Mouse (Mus musculus) heart, postnatal 36 days (tissue): ENCODE measurements around the gene Slc26a10. TPM values are rescaled to one million over a fixed set of nuclear protein-coding genes. Genes with fewer than 3 reads are reported as not detected.
"Not testable (repeated sequence)": the region's sequence is repeated elsewhere in the genome, so short reads cannot be mapped to it uniquely, and the experiment has no call there.

Experiments
- DNase-seq, 2 experiments: peaks; one replicate each; pipeline ENCODE4 v3.0.0; 2021 to 2022
- intact Hi-C: fragments of 180-260 bp; cut with DNase I; formaldehyde crosslinking; loops from one replicate; pipeline ENCODE4 v1.15.1; 2025
- total RNA-seq, 2 experiments: library from RNA; stranded (reverse); gene quantifications; 2 replicates each; pipeline ENCODE4 v1.2.3; 2021

The Slc26a10 gene
- total RNA-seq, 2 experiments from 2014 or later = 17.2 to 23.1 TPM

DNA sequence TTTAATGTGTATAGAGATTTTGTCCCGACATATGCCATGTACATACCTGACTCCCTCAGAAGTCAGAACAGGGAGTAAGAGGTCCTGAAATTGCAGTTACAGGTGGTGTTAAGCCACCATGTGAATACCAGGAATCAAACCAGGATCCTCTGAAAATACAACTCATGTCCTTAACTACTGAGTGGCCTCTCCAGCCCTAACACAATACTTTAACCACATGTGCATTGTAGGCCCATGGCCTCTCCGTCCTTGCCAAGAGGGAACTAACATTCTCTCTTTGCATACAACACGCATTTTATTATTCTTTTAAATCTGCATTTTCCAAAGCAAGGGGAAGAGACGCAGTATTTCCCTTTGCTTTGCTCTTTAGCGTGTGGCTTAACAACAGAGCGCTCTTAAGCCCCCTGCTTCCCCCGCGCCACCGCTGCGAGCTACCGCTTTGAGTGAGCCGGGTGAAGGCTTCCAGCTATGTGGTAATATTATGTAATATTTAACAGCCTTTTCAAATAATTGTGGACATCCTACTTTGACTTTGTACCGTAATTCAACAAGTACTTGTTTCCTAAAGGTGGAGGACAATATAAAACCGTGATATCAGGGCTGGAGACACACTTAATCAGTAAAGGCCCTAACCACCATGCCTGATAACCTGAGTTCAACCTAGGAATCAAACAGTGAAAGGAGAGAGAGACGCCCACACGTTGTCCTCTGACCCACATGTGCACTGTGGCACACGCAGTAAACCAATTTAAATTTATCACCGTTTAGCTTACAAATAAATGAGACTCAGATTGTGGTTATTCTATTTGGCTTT, 41.9 kb downstream of the Slc26a10 start:
- intact Hi-C loops = no loop called here

DNA sequence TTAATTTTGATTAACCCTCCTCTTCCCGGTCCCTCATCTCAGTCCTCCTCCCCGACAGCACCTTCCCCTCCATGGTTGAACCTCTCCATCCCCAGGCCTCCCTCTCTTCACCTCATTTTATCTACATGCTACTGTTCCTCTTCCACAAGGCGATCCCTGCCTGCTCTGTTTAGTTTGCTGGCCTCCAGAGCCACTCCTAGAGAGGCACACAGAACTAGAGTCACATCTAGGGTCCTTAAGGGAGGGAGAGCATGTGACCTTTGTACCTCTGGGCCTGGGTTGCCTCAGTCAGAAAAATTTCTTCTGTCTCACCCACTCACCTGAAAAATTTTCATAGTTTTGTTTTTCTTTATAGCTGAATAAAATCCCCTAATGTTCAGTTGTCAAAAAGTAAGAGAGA, 42.5 kb downstream of the Slc26a10 start:
- no peak for DNase-seq
- intact Hi-C loops = no loop called here

More for the DNA sequence above, 41.9 kb downstream of the Slc26a10 start:
- no peak for DNase-seq

DNA sequence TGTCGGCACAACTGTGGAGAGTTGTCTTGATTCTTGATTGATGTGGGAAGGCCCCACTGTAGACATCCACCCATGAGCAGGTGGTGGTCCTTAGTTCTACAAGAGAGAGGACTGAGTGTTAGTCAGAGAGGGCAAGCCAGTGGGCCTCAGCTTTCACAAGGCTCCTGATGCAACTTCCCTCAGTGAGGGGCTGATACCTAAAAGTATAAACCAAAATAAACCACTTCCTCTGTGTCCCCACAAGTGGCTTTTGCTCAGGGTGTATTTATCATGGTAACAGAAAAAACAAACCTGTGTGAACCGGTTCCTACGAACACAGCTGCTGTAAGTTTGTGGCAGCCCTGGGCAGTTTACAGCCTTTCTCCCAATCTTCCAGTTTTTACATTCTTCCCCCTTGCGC, 43.9 kb downstream of the Slc26a10 start:
- DNase-seq = no peak

DNA sequence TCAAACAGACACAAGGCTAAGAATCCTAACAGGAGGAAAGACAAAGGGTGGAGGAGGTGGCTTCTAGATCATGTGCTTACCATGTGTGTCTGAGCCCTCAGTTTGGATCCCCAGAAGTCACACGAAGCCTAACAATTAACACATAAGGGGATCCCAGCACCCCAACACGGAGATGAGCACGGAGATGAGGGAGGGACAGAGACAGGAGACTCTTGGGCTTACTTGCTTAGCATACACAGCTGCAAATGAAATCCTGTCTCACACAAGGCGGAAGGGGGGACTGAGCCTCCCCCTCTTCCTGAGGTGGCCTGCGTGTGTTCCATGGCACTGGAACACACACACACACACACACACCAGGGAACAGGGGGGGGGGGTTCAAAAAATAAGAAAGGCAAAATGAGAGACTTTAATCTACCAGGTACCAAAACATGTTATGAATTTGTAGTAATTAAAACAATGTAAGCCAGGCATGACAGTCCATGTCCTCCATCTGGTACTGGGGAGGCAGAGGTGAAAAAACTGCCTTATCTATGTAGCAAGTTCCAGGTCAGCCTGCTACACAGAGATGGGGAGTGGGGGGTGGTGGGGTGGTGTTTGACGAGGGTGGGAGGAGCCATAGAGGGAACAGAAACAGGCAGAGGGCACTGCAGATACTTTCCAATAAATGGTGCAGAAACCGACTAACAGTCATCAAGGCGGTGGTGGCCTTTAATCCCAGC, 45.2 kb downstream of the Slc26a10 start:
- DNase-seq = no peak
- intact Hi-C loops = no loop called here

More for the DNA sequence above, 43.9 kb downstream of the Slc26a10 start:
- intact Hi-C loops = no loop called here

DNA sequence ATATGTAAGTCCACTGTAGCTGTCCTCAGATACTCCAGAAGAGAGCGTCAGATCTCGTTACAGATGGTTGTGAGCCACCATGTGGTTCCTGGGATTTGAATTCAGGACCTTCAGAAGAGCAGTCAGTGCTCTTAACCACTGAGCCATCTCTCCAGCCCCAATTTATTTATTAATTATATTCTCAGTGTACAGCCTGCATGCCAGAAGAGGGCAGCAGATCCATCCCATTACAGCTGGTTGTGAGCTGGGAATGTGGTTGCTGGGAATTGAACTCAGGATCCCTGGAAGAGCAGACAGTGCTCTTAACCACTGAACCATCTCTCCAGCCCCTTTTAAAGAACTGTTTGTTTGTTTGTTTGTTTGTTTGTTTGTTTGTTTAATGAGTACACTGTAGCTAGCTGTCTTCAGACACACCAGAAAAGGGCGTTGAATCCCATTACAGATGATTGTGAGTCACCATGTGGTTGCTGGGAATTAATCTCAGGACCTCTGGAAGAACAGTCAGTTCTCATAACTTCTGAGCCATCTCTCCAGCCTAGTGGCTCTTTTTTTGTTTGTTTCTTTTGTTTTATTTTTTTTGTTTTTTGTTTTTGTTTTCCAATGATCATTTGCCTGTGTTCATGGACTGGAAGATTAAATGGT, 45.9 kb downstream of the Slc26a10 start:
- DNase-seq, intact Hi-C loops: not testable (repeated sequence)

DNA sequence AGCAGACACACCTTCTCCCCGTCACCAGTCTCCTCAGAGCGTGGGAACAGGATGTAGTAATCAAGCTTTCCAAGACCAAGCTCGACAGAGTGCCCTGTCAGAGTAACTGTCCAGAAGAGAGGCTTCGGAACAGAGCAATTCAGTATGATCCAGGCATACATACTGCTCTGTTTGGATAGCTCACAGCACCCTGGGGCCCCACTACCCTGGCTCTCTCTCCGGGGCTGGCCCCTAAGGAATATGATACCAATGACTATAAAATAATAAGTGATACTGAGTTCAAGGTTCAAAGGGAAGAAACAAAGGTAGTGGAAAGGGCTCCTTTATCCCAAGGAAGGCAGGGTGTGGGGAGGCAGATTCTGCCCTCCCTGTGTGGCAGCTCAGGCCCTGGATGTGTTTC, 48.0 kb downstream of the Slc26a10 start:
- intact Hi-C loops = no loop called here

DNA sequence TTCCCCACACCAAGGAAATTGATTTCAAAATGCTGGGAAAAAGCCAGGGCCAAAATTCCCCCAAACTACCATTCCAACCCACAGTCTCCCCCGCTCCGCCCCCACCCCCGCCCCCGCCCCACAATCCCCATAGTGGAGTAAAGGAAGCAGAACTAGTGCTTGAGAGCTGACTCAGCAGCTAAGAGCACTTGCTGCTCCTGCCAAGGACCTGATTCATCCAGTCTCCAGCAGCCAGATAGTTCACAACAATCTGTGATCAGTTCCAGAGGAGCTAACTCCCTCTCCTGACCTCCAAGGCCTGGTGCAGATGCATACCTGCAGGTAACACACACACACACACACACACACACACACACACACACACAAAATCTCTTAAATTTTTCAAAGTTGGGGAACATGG, 51.0 kb downstream of the Slc26a10 start:
- intact Hi-C loops = no loop called here
- no peak for DNase-seq

More for the DNA sequence above, 48.0 kb downstream of the Slc26a10 start:
- no peak for DNase-seq

DNA sequence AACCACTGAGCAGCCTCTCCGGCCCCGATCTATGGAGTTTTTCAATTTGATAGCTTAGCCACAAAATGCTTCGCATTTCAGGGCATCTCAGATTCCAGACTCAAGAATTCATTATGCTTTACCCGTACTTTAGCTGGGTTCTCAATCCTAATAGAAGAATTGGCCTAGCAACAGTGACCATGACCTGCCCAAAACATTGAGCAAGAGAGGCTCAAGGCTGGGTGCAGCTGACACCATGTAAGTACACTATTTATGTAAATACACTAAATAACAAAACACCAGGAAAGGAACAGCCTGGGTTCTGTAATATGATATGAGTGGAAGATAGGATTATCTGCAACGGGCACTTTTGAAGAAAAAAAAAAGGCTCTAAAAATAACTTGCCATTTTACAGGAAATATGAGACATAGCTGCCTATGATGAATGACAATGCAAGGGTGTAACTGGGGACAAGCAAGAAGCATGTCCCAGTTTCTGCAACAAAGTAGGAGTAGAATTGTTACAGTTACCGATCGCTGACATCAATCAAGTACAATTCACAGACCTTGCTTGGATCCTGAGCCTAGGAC, 52.6 kb downstream of the Slc26a10 start:
- intact Hi-C loops = no loop called here
- DNase-seq = no peak

DNA sequence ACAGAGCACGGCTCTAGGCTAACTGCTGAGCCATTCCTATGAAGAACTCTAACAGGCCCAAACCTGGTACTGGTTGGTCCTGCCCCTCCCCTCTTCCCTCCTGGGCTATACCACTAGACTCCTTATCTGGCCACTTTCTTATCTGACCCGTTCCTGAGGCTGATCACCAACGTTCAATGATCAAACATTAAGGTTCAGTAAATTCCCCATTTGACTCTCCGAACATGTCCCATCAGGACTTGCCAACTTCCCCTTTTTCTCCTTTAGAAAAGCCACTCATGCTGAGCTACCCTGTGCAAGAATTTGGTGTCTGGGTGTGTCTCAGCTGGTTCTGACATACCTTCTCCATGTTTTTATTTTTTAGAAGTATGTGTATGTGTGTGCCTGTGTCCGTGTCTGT, 53.9 kb downstream of the Slc26a10 start:
- intact Hi-C loops = no loop called here

DNA sequence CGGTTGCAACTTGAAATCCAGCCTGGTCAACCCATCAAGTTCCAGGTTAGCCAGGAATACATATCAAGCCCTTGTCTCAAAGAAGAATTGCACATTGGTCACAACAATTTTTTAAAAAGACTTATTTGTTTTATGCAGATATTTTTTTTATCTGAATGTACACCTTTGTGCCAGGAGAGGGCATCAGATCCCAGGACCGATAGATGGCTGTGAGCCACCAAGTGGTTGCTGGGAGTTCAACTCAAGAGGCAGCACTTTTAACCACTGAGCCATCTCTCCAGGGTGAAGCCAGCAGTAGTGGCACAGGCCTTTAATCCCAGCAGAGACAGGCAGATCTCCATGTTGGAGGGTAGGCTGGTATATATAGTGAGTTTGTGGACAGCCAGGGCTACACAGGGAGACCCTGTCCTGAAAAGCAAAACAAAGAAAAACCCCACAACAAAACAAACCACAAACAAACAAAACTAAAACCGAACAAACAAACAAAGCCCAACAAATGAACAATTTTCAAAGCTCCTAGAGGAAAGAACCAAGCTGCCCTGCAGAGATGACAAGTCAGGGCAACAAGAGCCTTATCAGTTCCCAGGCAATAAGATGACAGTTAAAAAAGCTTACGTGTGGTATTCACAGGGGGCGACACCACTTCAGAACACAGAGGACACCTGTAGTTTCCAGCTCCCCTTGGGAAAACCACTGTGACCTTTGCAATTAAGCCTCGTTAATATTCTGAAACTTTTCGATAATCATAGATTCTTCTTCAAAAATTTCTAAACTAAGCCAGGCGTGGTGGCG, 55.0 kb downstream of the Slc26a10 start:
- DNase-seq = no peak
- intact Hi-C loops = loop anchor here (2.0 kb wide), 1 partner anchor 103 kb away; no protein-coding TSS in a partner anchor

More for the DNA sequence above, 53.9 kb downstream of the Slc26a10 start:
- DNase-seq = no peak

DNA sequence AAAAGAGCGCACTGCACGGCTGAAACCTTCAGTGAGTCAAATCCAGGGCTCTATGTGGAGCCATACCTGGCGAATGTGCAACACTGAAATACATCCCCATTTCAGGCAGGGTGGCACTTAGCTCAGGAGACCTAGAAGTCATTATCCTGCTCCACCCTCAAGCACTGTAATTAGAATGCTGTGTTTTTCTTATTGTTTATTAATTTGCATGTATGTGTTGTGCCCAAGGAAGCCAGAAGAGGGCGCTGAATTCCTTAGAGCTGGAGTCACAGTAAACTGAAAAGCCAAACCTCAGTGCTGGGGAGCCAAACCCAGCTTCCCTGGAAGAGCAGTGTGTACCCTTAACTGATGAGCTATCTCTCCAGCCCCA, 57.0 kb downstream of the Slc26a10 start:
- intact Hi-C loops = loop anchor here (2.0 to 5.0 kb wide), 2 partner anchors 43 to 214 kb away; no protein-coding TSS in a partner anchor
- DNase-seq = peak; percentile 56 to 72

DNA sequence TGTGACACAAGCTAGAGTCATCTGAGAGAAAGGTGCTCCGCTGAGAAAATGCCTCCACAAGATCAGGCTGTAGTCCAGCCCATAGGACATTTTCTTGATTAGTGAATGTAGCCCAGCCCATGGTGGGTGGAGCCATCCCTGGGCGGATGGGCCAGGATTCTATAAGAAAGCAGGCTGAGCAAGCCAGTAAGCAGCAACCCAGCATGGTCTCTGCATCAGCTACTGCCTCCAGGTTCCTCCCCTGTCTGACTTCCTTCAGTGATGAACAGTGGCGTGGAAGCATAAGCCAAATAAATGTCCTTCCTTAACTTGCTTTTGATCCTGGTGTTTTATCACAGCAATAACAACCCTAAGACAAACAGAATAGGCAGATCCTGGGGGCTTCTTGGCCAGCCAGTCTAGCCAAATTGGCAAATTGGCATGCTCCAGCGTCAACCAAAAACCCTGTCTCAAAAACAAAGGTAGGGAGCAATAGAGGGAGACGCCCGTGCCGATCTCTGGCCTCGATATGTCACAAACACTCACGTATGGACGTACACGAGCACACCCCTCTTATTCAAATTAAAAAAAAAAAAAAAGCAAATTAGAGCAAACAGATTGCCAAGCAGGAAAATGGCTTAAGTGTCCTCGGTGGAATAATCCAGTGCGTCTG, 57.5 kb downstream of the Slc26a10 start:
- DNase-seq = no peak
- intact Hi-C loops = loop anchor here (2.0 to 5.0 kb wide), 2 partner anchors 44 to 214 kb away; no protein-coding TSS in a partner anchor

DNA sequence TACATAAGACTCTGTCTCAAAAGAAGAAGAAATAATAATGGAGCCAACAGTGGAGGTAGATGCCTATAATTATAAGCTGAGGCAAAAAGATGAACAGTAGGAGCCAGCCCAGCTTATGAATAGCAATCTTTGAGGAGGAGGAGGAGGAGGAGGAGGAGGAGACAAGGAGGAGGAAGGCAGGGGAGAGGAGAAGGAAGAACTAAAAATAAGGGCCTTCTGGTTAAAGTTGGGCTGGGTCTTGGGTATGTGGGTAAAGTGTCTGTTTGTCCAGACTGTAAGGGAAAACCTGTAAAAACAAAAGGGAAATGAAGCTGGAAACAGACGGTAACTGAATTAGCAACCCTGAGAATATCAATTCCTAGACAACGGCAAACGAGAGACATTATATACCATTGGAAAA, 58.4 kb downstream of the Slc26a10 start:
- intact Hi-C loops = loop anchor here (2.0 to 5.0 kb wide), 2 partner anchors 45 to 215 kb away; no protein-coding TSS in a partner anchor

More for the DNA sequence above, 58.4 kb downstream of the Slc26a10 start:
- DNase-seq = no peak

Other genes with a start within 250 kb of the Slc26a10 start
- 100 to 1,000 TPM; 131 to 136 TPM for gene Ctdsp2, start 201.9 kb downstream of the Slc26a10 start, total RNA-seq
- under 1 TPM; 0.35 to 0.80 TPM for gene Avil, start 179.9 kb downstream of the Slc26a10 start, total RNA-seq
- gene Tsfm, start 149.8 kb downstream of the Slc26a10 start, total RNA-seq = 10 to 100 TPM; 56.1 to 62.2 TPM
- 1 to 10 TPM; 7.7 to 7.9 TPM for gene Mettl1, start 139.2 kb downstream of the Slc26a10 start, total RNA-seq
- gene Eef1akmt3, start 139.1 kb downstream of the Slc26a10 start, total RNA-seq = not detected
- gene Cyp27b1, start 132.4 kb downstream of the Slc26a10 start, total RNA-seq = under 1 TPM; 0.14 to 0.31 TPM
- 1 to 10 TPM; 2.3 to 2.9 TPM for gene March9, start 120.5 kb downstream of the Slc26a10 start, total RNA-seq
- gene Cdk4, start 117.1 kb downstream of the Slc26a10 start, total RNA-seq = 10 to 100 TPM; 76.7 to 85.5 TPM
- gene Tspan31, start 110.4 kb downstream of the Slc26a10 start, total RNA-seq = 10 to 100 TPM; 43.8 to 46.9 TPM
- gene Agap2, start 105.4 kb downstream of the Slc26a10 start, total RNA-seq = 1 to 10 TPM; 5.6 to 7.0 TPM
- gene Os9, start 59.5 kb downstream of the Slc26a10 start, total RNA-seq = 10 to 100 TPM; 25.2 to 29.7 TPM
- gene B4galnt1, start 15.4 kb downstream of the Slc26a10 start, total RNA-seq = 1 to 10 TPM; 1.6 to 2.7 TPM
- 10 to 100 TPM; 12.4 to 12.8 TPM for gene Arhgef25, start 9.4 kb upstream of the Slc26a10 start, total RNA-seq
- gene Dtx3, start 15.1 kb upstream of the Slc26a10 start, total RNA-seq = 10 to 100 TPM; 25.8 to 29.4 TPM
- 10 to 100 TPM; 26.9 to 29.9 TPM for gene Pip4k2c, start 30.9 kb upstream of the Slc26a10 start, total RNA-seq
- under 1 TPM; 0.41 to 0.92 TPM for gene Kif5a, start 82.7 kb upstream of the Slc26a10 start, total RNA-seq
- gene Dctn2, start 85.7 kb upstream of the Slc26a10 start, total RNA-seq = 100 to 1,000 TPM; 144 to 154 TPM
- 10 to 100 TPM; 22.0 to 24.2 TPM for gene Mbd6, start 108.4 kb upstream of the Slc26a10 start, total RNA-seq
- 10 to 100 TPM; 41.0 to 46.4 TPM for gene Mars, start 131.1 kb upstream of the Slc26a10 start, total RNA-seq
- 1 to 10 TPM; 3.1 to 3.6 TPM for gene Arhgap9, start 141.3 kb upstream of the Slc26a10 start, total RNA-seq
- gene Gli1, start 161.3 kb upstream of the Slc26a10 start, total RNA-seq = 1 to 10 TPM; 1.0 to 2.6 TPM
- gene Inhbe, start 173.8 kb upstream of the Slc26a10 start, total RNA-seq = not detected
- not detected for gene Inhbc, start 189.8 kb upstream of the Slc26a10 start, total RNA-seq
- 100 to 1,000 TPM; 150 to 169 TPM for gene R3hdm2, start 199.7 kb upstream of the Slc26a10 start, total RNA-seq